Mouse (Mus musculus): ENCODE data around the gene Eif3k. TPM values are rescaled to one million over a fixed set of nuclear protein-coding genes. Genes with fewer than 3 reads are reported as not detected.

Eif3k gene
- total and polyA plus RNA-seq, 2 experiments from 2014 or later, result 292 to 482 TPM

GRCm38 (mm10) chr7:28992997-28993396 is 11.3 kb upstream of the Eif3k start:
- TF ChIP-seq CTCF (IDR thresholded peaks at IDR 0.05), result no peak
- no peaks in the 10 kb centered on the region for H3K27me3 ChIP-seq (ENCODE audit: insufficient read depth, low read length)
- H3K27ac ChIP-seq (ENCODE audit: low read depth, low read length), result no peak overlapping the region
- H3K4me2 ChIP-seq (ENCODE audit: low read depth, low read length, poor library complexity, severe bottlenecking), result no peak overlapping the region
- H3K4me1 ChIP-seq (ENCODE audit: insufficient read depth, low read length), result no peaks in the 10 kb centered on the region
- H3K9ac ChIP-seq (replicated peaks; ENCODE audit: low read length, poor library complexity, severe bottlenecking), result no peak overlapping the region
- no peak for ATAC-seq (ENCODE audit: low FRiP score)
- no peak overlapping the region for H3K4me3 ChIP-seq (ENCODE audit: low read depth, low read length)
- no peak for DNase-seq (ENCODE audit: low spot score)
- no peaks in the 10 kb centered on the region for H3K36me3 ChIP-seq (ENCODE audit: insufficient read depth, low read length)
- H3K9me3 ChIP-seq (ENCODE audit: low read length), result no peaks in the 10 kb centered on the region
- 87% methylated on average over 3 of the region's 3 CpGs for WGBS

- Histone ChIP-seq H3K9me3 (ENCODE audit: low read length) (no peaks in the 10 kb centered on the region), H3K4me2 (ENCODE audit: low read depth, low read length, poor library complexity, severe bottlenecking) (no peak overlapping the region), H3K27me3 (ENCODE audit: insufficient read depth, low read length) (no peaks in the 10 kb centered on the region), H3K9ac (replicated peaks; ENCODE audit: low read length, poor library complexity, severe bottlenecking) (no peak overlapping the region), H3K36me3 (ENCODE audit: insufficient read depth, low read length) (no peaks in the 10 kb centered on the region), H3K4me3 (ENCODE audit: low read depth, low read length) (no peak overlapping the region), H3K4me1 (ENCODE audit: insufficient read depth, low read length) (no peaks in the 10 kb centered on the region), H3K27ac (ENCODE audit: low read depth, low read length) (no peak overlapping the region)
- DNase-seq (ENCODE audit: low spot score) (no peak), ATAC-seq (ENCODE audit: low FRiP score) (no peak)
- TF ChIP-seq CTCF (IDR thresholded peaks at IDR 0.05), result peak; percentile 32
- 65% methylated on average over 5 of the region's 5 CpGs for whole genome bisulfite sequencing
These were observed 10.0 kb upstream of the Eif3k start for GRCm38 (mm10) chr7:28991616-28992015.

GRCm38 (mm10) chr7:28990766-28991273 is 9.2 kb upstream of the Eif3k start:
- no peaks in the 10 kb centered on the region for H3K36me3 ChIP-seq (ENCODE audit: insufficient read depth, low read length)
- no peak for TF ChIP-seq CTCF (IDR thresholded peaks at IDR 0.05)
- no peak for DNase-seq (ENCODE audit: low spot score)
- no peak overlapping the region for H3K27ac ChIP-seq (ENCODE audit: low read depth, low read length)
- ATAC-seq (ENCODE audit: low FRiP score), result 0 out of 2 replicates have a peak, but pooled peaks have one; percentile 44
- WGBS, result 59% methylated on average over 11 of the region's 14 CpGs
- H3K9ac ChIP-seq (replicated peaks; ENCODE audit: low read length, poor library complexity, severe bottlenecking), result no peak overlapping the region
- H3K4me1 ChIP-seq (ENCODE audit: insufficient read depth, low read length), result no peaks in the 10 kb centered on the region
- no peaks in the 10 kb centered on the region for H3K27me3 ChIP-seq (ENCODE audit: insufficient read depth, low read length)
- H3K4me3 ChIP-seq (ENCODE audit: low read depth, low read length), result no peak overlapping the region
- H3K9me3 ChIP-seq (ENCODE audit: low read length), result no peaks in the 10 kb centered on the region
- H3K4me2 ChIP-seq (ENCODE audit: low read depth, low read length, poor library complexity, severe bottlenecking), result no peak overlapping the region

GRCm38 (mm10) chr7:28985207-28985606 is 3.5 kb upstream of the Eif3k start:
- Histone ChIP-seq H3K27me3 (ENCODE audit: insufficient read depth, low read length) (no peaks in the 10 kb centered on the region), H3K4me2 (ENCODE audit: low read depth, low read length, poor library complexity, severe bottlenecking) (no peak overlapping the region), H3K36me3 (ENCODE audit: insufficient read depth, low read length) (no peaks in the 10 kb centered on the region), H3K9ac (replicated peaks; ENCODE audit: low read length, poor library complexity, severe bottlenecking) (no peak overlapping the region), H3K27ac (ENCODE audit: low read depth, low read length) (no peak overlapping the region), H3K4me1 (ENCODE audit: insufficient read depth, low read length) (no peaks in the 10 kb centered on the region), H3K4me3 (ENCODE audit: low read depth, low read length) (no peak overlapping the region), H3K9me3 (ENCODE audit: low read length) (no peaks in the 10 kb centered on the region)
- DNase-seq (ENCODE audit: low spot score) (no peak), ATAC-seq (ENCODE audit: low FRiP score) (no peak)
- WGBS, result 88% methylated on average over 7 of the region's 7 CpGs
- TF ChIP-seq CTCF (IDR thresholded peaks at IDR 0.05), result no peak

GRCm38 (mm10) chr7:28984452-28984851 is 2.8 kb upstream of the Eif3k start:
- DNase-seq (ENCODE audit: low spot score) (no peak), ATAC-seq (ENCODE audit: low FRiP score) (no peak)
- TF ChIP-seq CTCF (IDR thresholded peaks at IDR 0.05), result no peak
- 95% methylated on average over 1 of the region's 1 CpGs for WGBS
- no peak overlapping the region for H3K4me3 ChIP-seq (ENCODE audit: low read depth, low read length)
- no peaks in the 10 kb centered on the region for H3K4me1 ChIP-seq (ENCODE audit: insufficient read depth, low read length)
- H3K9ac ChIP-seq (replicated peaks; ENCODE audit: low read length, poor library complexity, severe bottlenecking), result no peak overlapping the region
- no peaks in the 10 kb centered on the region for H3K27me3 ChIP-seq (ENCODE audit: insufficient read depth, low read length)
- H3K36me3 ChIP-seq (ENCODE audit: insufficient read depth, low read length), result no peaks in the 10 kb centered on the region
- H3K27ac ChIP-seq (ENCODE audit: low read depth, low read length), result no peak overlapping the region
- H3K4me2 ChIP-seq (ENCODE audit: low read depth, low read length, poor library complexity, severe bottlenecking), result no peak overlapping the region
- H3K9me3 ChIP-seq (ENCODE audit: low read length), result no peaks in the 10 kb centered on the region

GRCm38 (mm10) chr7:28983849-28984248 is 2.2 kb upstream of the Eif3k start:
- 66% methylated on average over 4 of the region's 4 CpGs for WGBS
- Histone ChIP-seq H3K27me3 (ENCODE audit: insufficient read depth, low read length) (no peaks in the 10 kb centered on the region), H3K9me3 (ENCODE audit: low read length) (no peaks in the 10 kb centered on the region), H3K27ac (ENCODE audit: low read depth, low read length) (no peak overlapping the region), H3K4me3 (ENCODE audit: low read depth, low read length) (no peak overlapping the region), H3K4me1 (ENCODE audit: insufficient read depth, low read length) (no peaks in the 10 kb centered on the region), H3K9ac (replicated peaks; ENCODE audit: low read length, poor library complexity, severe bottlenecking) (no peak overlapping the region), H3K4me2 (ENCODE audit: low read depth, low read length, poor library complexity, severe bottlenecking) (no peak overlapping the region), H3K36me3 (ENCODE audit: insufficient read depth, low read length) (0 out of 2 replicates have a peak, but pooled peaks cover 1% of the 10 kb centered on the region)
- DNase-seq (ENCODE audit: low spot score), result no peak
- TF ChIP-seq CTCF (IDR thresholded peaks at IDR 0.05), result no peak
- no peak for ATAC-seq (ENCODE audit: low FRiP score)

Data from midbrain, postnatal 0 days (tissue).